Comparison of ENCODE assay signal across 15 mouse cellular contexts in the genomic region with DNA sequence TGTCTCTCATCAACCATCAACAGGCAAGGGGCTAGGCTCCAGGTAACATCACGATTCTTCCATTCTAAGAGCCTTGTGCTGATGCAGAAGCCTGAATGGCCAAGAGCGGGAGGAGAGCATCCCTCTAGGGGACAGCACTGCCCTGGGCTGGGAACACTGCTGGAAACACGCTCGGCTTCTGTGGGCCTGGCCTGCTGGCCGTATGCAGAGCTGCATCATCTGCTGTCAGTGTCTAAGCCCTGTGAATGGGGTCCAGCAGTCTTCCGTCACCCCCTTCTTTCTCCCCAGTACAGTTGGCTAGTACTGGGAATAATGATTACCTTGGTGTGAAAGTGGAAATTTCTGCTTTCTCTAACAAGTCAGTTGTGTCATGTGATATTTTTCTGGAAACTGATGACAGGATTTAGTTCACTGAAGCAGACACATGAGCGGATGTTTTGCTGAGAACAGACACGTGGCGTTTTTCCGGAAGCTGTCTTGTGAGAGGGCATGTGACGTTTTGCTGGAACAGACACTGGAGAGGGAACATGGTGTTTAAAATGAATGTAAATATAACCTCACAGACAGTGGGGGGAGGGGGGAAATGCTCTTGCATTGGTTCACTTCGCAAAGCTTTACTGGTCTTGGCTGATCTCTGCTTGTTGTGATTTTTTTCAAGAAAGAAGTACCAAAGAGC. TPM values are rescaled to one million over a fixed set of nuclear protein-coding genes. Genes with fewer than 3 reads are reported as not detected.
DNase-seq lines count a peak whose midpoint lies in the region; ATAC-seq lines count a peak whose summit lies in the region.
"Had no signal": no experiment of that assay in that cellular context is flagged by ENCODE, and none has a peak within 500 bp of the region (broad histone marks: within the 10 kb centered on the region; RNA-seq: fewer than 3 reads in every experiment).

No protein-coding gene starts in this region.

- peak; percentile 6 for DNase-seq in kidney, adult 11 months
- DNase-seq in heart, postnatal 10 days: peak; percentile 12 to 26
- peak; percentile 31 for DNase-seq in kidney, postnatal 10 days
- DNase-seq in gastrocnemius, postnatal 10 days: no peak
- DNase-seq in gastrocnemius, postnatal 14 days: no peak
- DNase-seq: adrenal gland, adult 2 months; cerebellum, postnatal 36 days; thymus, postnatal 4 days had no signal

- ATAC-seq in kidney, embryonic 15.5 days (replicated peaks; ENCODE audit: low FRiP score): no peak
- ATAC-seq in stomach, embryonic 14.5 days (ENCODE audit: insufficient number of reproducible peaks, insufficient read depth, low FRiP score, low read depth): peak; percentile 53; the same call in 1 of the 2 replicates
- ATAC-seq: hindbrain, embryonic 16.5 days had no signal

- no peak overlapping the region for H3K4me3 ChIP-seq in kidney, embryonic 15.5 days (replicated peaks)
- H3K4me3 ChIP-seq in stomach, embryonic 14.5 days (ENCODE audit: low read depth, low read length): no peak overlapping the region
- H3K4me3 ChIP-seq: embryonic facial prominence, embryonic 13.5 days had no signal

- WGBS in kidney, embryonic 15.5 days: 62% methylated on average over 12 of the region's 12 CpGs
- 47% methylated on average over 12 of the region's 12 CpGs for WGBS in stomach, embryonic 14.5 days

- H3K36me3 ChIP-seq in kidney, embryonic 15.5 days: no peaks in the 10 kb centered on the region
- no peaks in the 10 kb centered on the region for H3K36me3 ChIP-seq in stomach, embryonic 14.5 days (ENCODE audit: control insufficient read depth, insufficient read depth, low read length)
- H3K36me3 ChIP-seq: embryonic facial prominence, embryonic 13.5 days had no signal

- 0 out of 2 replicates have a peak, but pooled peaks cover 3% of the 10 kb centered on the region for H3K9me3 ChIP-seq in kidney, embryonic 15.5 days (replicated peaks)
- no peaks in the 10 kb centered on the region for H3K9me3 ChIP-seq in stomach, embryonic 14.5 days (ENCODE audit: control insufficient read depth, low read depth, low read length)
- H3K9me3 ChIP-seq: embryonic facial prominence, embryonic 13.5 days had no signal

- intact Hi-C loops in heart, postnatal 10 days (cut with DNase I): no loop called here
- intact Hi-C loops in gastrocnemius, postnatal 14 days (cut with DNase I; ENCODE audit: low total_unique reads): no loop called here

- no peaks in the 10 kb centered on the region for H3K27me3 ChIP-seq in kidney, embryonic 15.5 days
- no peaks in the 10 kb centered on the region for H3K27me3 ChIP-seq in stomach, embryonic 14.5 days (ENCODE audit: control insufficient read depth, insufficient read depth, low read length)
- H3K27me3 ChIP-seq: embryonic facial prominence, embryonic 13.5 days had no signal

- H3K4me2 ChIP-seq in kidney, embryonic 15.5 days: no peak overlapping the region
- no peak overlapping the region for H3K4me2 ChIP-seq in stomach, embryonic 14.5 days (replicated peaks; ENCODE audit: low read depth, low read length)
- H3K4me2 ChIP-seq: embryonic facial prominence, embryonic 13.5 days; liver, embryonic 11.5 days had no signal

- H3K9ac ChIP-seq in kidney, embryonic 15.5 days: no peak overlapping the region
- no peak overlapping the region for H3K9ac ChIP-seq in stomach, embryonic 14.5 days (replicated peaks; ENCODE audit: low read depth, low read length)
- H3K9ac ChIP-seq: embryonic facial prominence, embryonic 13.5 days had no signal

- no peaks in the 10 kb centered on the region for H3K4me1 ChIP-seq in kidney, embryonic 15.5 days
- no peaks in the 10 kb centered on the region for H3K4me1 ChIP-seq in stomach, embryonic 14.5 days (ENCODE audit: control insufficient read depth, insufficient read depth, low read length)

- no peak overlapping the region for H3K27ac ChIP-seq in kidney, embryonic 15.5 days
- H3K27ac ChIP-seq in stomach, embryonic 14.5 days (ENCODE audit: low read length): no peak overlapping the region
- H3K27ac ChIP-seq: embryonic facial prominence, embryonic 13.5 days had no signal

RNA-seq across cellular contexts. Expression of a gene that starts 42.2 kb away (rescaled TPM):
- polyA plus RNA-seq in kidney, embryonic 15.5 days (2015; fragmentation: Nextera tagmentation; extraction: Ambion mirVana): 0.60 and 1.2 TPM in 2 replicates
- not detected for total RNA-seq in heart, postnatal 10 days (2021)
- 0.71 and 0.87 TPM in 2 replicates for polyA plus RNA-seq in stomach, embryonic 14.5 days (2014; fragmentation: Nextera tagmentation; extraction: Ambion mirVana)
- under 1 TPM in 1 of 2 experiments, not detected in 1; 0.45 TPM for total RNA-seq in gastrocnemius, postnatal 10 days (2021)
- not detected for total RNA-seq in gastrocnemius, postnatal 14 days (2021)
- total RNA-seq: adrenal gland, adult 2 months; left cerebral cortex, adult 8-10 months had no signal
- polyA plus RNA-seq: adrenal gland, adult 2 months; embryonic facial prominence, embryonic 13.5 days; frontal cortex, adult 2 months; hindbrain, embryonic 16.5 days had no signal

Comparison
In these comparisons a context has a peak if more than half of its experiments do, and no peak if none do; other contexts are left out.
1. DNase-seq: peak in kidney, adult 11 months (single experiment), heart, postnatal 10 days (2 of 2) and kidney, postnatal 10 days (single experiment); none in gastrocnemius, postnatal 10 days (single experiment) and gastrocnemius, postnatal 14 days (single experiment).